Mouse (Mus musculus) lung, embryonic 14.5 days (tissue): ENCODE measurements at regions not wholly inside any gene's neighbourhood (a gene's known extent, or its start where the extent isn't known, plus 50 kb on each side); places are given as distances from the start of the nearest gene placed in this dataset.

Source experiments
- ATAC-seq: fragments of 200-750 bp; cut with Nextera tagmentation; 2 replicates; pipeline ENCODE4 v1.8.0; 2017; ENCODE audit warnings: mild to moderate bottlenecking, moderate TSS enrichment, moderate library complexity; ENCODE audit not compliant: insufficient read depth
- DNase-seq: peaks from one replicate; pipeline ENCODE4 v3.0.0-alpha.2; 2015
- H3K27ac ChIP-seq: fragments of 300-500 bp; sonication (generic); 2 replicates; pipeline ENCODE4 v1.5.1; 2014; ENCODE audit warnings: low read depth, mild to moderate bottlenecking, moderate library complexity
- H3K27me3 ChIP-seq: fragments of 300-500 bp; sonication (generic); 2 replicates; pipeline ENCODE4 v1.6.1; 2014; ENCODE audit warnings: low read length, control low read depth; ENCODE audit not compliant: insufficient read depth
- H3K36me3 ChIP-seq: fragments of 300-500 bp; sonication (generic); 2 replicates; pipeline ENCODE4 v1.6.1; 2014; ENCODE audit warnings: control low read depth; ENCODE audit not compliant: insufficient read depth
- H3K4me1 ChIP-seq: fragments of 300-500 bp; sonication (generic); 2 replicates; pipeline ENCODE4 v1.6.1; 2014; ENCODE audit warnings: antibody characterized with exemption, control low read depth; ENCODE audit not compliant: insufficient read depth
- H3K4me2 ChIP-seq: fragments of 300-500 bp; sonication (generic); 2 replicates; pipeline ENCODE4 v1.6.1; 2014; ENCODE audit warnings: mild to moderate bottlenecking
- H3K4me3 ChIP-seq: fragments of 300-500 bp; sonication (generic); 2 replicates; pipeline ENCODE4 v1.5.1; 2014; ENCODE audit warnings: low read depth, low read length
- H3K9ac ChIP-seq: fragments of 300-500 bp; sonication (generic); 2 replicates; pipeline ENCODE4 v1.6.1; 2014
- H3K9me3 ChIP-seq: fragments of 300-500 bp; sonication (generic); 2 replicates; pipeline ENCODE4 v1.6.1; 2016; ENCODE audit warnings: low read depth, low read length, control low read depth
- CTCF ChIP-seq: IDR thresholded peaks from 2 replicates; pipeline ENCODE4 v1.5.1; 2016; ENCODE audit warnings: antibody characterized with exemption, low read depth
- WGBS: fragments of 180-500 bp; shearing (Covaris S2); extraction: QIAGEN DNeasy Blood & Tissue Kit; methylation state at CpG from one replicate; pipeline ENCODE4 v1.1.7; 2014; 5-methylcytosine and 5-hydroxymethylcytosine counted together

- no peak for DNase-seq
- 55% methylated on average over 1 of the region's 1 CpGs for WGBS
- Histone ChIP-seq H3K9me3 (no peaks in the 10 kb centered on the region), H3K27me3 (no peaks in the 10 kb centered on the region), H3K36me3 (no peaks in the 10 kb centered on the region), H3K27ac (no peak overlapping the region), H3K9ac (no peak overlapping the region), H3K4me3 (no peak overlapping the region), H3K4me1 (peaks cover 18% of the 10 kb centered on the region; the same call in 1 of the 2 replicates), H3K4me2 (no peak overlapping the region)
- TF ChIP-seq CTCF, result no peak
- no peak for ATAC-seq
These were observed 360.8 kb upstream of the Ubash3b start for GRCm38 (mm10) chr9:41522302-41522701.

GRCm38 (mm10) chr9:41517787-41518186 lies 356.3 kb upstream of the Ubash3b start:
- Histone ChIP-seq H3K27ac (no peak overlapping the region), H3K27me3 (no peaks in the 10 kb centered on the region), H3K9ac (no peak overlapping the region), H3K9me3 (no peaks in the 10 kb centered on the region), H3K4me3 (no peak overlapping the region), H3K4me2 (no peak overlapping the region), H3K36me3 (no peaks in the 10 kb centered on the region), H3K4me1 (no peaks in the 10 kb centered on the region; the same call in 1 of the 2 replicates)
- no peak for ATAC-seq
- 84% methylated on average over 2 of the region's 2 CpGs for WGBS
- no peak for TF ChIP-seq CTCF
- DNase-seq, result no peak

- no peak for DNase-seq
These were observed 355.7 kb upstream of the Ubash3b start for GRCm38 (mm10) chr9:41517053-41517696.

GRCm38 (mm10) chr9:41515192-41515591 lies 353.7 kb upstream of the Ubash3b start:
- no peak overlapping the region for H3K27ac ChIP-seq

More at GRCm38 (mm10) chr9:41517053-41517696, 355.7 kb upstream of the Ubash3b start:
- H3K4me1 ChIP-seq, result no peaks in the 10 kb centered on the region; the same call in 1 of the 2 replicates
- no peak overlapping the region for H3K9ac ChIP-seq
- 43% methylated on average over 2 of the region's 2 CpGs for WGBS
- H3K4me2 ChIP-seq, result no peak overlapping the region
- H3K27ac ChIP-seq, result no peak overlapping the region
- no peak for TF ChIP-seq CTCF
- no peaks in the 10 kb centered on the region for H3K27me3 ChIP-seq
- H3K4me3 ChIP-seq, result no peak overlapping the region
- H3K9me3 ChIP-seq, result no peaks in the 10 kb centered on the region
- no peak for ATAC-seq
- H3K36me3 ChIP-seq, result no peaks in the 10 kb centered on the region

GRCm38 (mm10) chr9:41513701-41514100 lies 352.2 kb upstream of the Ubash3b start:
- Histone ChIP-seq H3K36me3 (no peaks in the 10 kb centered on the region), H3K27ac (no peak overlapping the region), H3K9ac (no peak overlapping the region), H3K4me3 (no peak overlapping the region), H3K9me3 (no peaks in the 10 kb centered on the region), H3K4me1 (no peaks in the 10 kb centered on the region; the same call in 1 of the 2 replicates), H3K4me2 (no peak overlapping the region), H3K27me3 (no peaks in the 10 kb centered on the region)
- DNase-seq (no peak), ATAC-seq (no peak)
- no peak for TF ChIP-seq CTCF
- WGBS, result 18% methylated on average over 1 of the region's 1 CpGs

More at GRCm38 (mm10) chr9:41515192-41515591, 353.7 kb upstream of the Ubash3b start:
- ATAC-seq, result no peak
- DNase-seq, result no peak
- Histone ChIP-seq H3K27me3 (no peaks in the 10 kb centered on the region), H3K36me3 (no peaks in the 10 kb centered on the region), H3K4me1 (no peaks in the 10 kb centered on the region; the same call in 1 of the 2 replicates), H3K9me3 (no peaks in the 10 kb centered on the region), H3K4me3 (no peak overlapping the region), H3K9ac (no peak overlapping the region), H3K4me2 (no peak overlapping the region)
- TF ChIP-seq CTCF, result no peak

- TF ChIP-seq CTCF, result no peak
These were observed 348.1 kb upstream of the Ubash3b start for GRCm38 (mm10) chr9:41509597-41509996.

GRCm38 (mm10) chr9:41508746-41509145 lies 347.2 kb upstream of the Ubash3b start:
- Histone ChIP-seq H3K9ac (no peak overlapping the region), H3K27me3 (no peaks in the 10 kb centered on the region), H3K4me2 (no peak overlapping the region), H3K4me3 (no peak overlapping the region), H3K27ac (no peak overlapping the region), H3K9me3 (no peaks in the 10 kb centered on the region), H3K4me1 (no peaks in the 10 kb centered on the region), H3K36me3 (no peaks in the 10 kb centered on the region)
- WGBS, result 94% methylated on average over 5 of the region's 5 CpGs
- no peak for TF ChIP-seq CTCF
- DNase-seq (no peak), ATAC-seq (no peak)

More at GRCm38 (mm10) chr9:41509597-41509996, 348.1 kb upstream of the Ubash3b start:
- no peaks in the 10 kb centered on the region for H3K36me3 ChIP-seq
- WGBS, result 56% methylated on average over 2 of the region's 2 CpGs
- no peaks in the 10 kb centered on the region for H3K27me3 ChIP-seq
- no peaks in the 10 kb centered on the region for H3K9me3 ChIP-seq
- H3K9ac ChIP-seq, result no peak overlapping the region
- H3K4me2 ChIP-seq, result no peak overlapping the region
- ATAC-seq, result no peak
- DNase-seq, result no peak
- no peak overlapping the region for H3K4me3 ChIP-seq
- no peaks in the 10 kb centered on the region for H3K4me1 ChIP-seq
- no peak overlapping the region for H3K27ac ChIP-seq
